Mouse (Mus musculus) splenic B cell, adult 2 months (primary cell): Measurements from ENCODE around the gene Fbxl12.
"Not testable (repeated sequence)": the region's sequence is repeated elsewhere in the genome, so short reads cannot be mapped to it uniquely, and the experiment has no call there.

Experiments used
- DNase-seq: peaks from one replicate; pipeline ENCODE4 v3.0.0-alpha.2; 2011; ENCODE audit warnings: low read depth, low spot score
- H3K27me3 ChIP-seq: 2 replicates; pipeline ENCODE4 v1.6.1; 2012; ENCODE audit warnings: mild to moderate bottlenecking, low read length, moderate library complexity, mixed read lengths; ENCODE audit not compliant: control insufficient read depth, poor library complexity, insufficient read depth, severe bottlenecking
- H3K36me3 ChIP-seq: 2 replicates; pipeline ENCODE4 v1.6.1; 2012; ENCODE audit warnings: mild to moderate bottlenecking, low read length, moderate library complexity, mixed read lengths; ENCODE audit not compliant: control insufficient read depth, poor library complexity, insufficient read depth, severe bottlenecking

Gene Fbxl12

DNA sequence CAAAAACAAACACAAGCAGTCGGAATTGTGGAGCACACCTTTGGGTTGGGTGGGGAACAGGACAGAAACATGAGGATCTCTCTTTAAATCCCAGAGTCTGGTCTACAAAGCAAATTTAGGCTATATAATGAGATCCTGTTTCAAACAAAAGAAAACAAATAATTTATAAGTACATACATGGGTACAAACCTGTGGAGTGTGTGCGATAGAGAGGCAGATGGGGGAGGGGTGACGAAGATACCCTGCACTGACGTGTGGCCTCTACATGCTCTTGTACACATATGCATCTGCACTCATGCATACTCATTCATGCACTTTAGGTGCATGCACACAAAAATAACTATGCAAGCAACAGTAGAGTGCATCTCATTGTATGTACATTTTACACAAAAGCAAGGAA lies 5.1 kb downstream of the Fbxl12 start:
- no peak for DNase-seq
- peaks cover 2% of the 10 kb centered on the region; the same call in 1 of the 2 replicates for H3K36me3 ChIP-seq
- H3K27me3 ChIP-seq = no peaks in the 10 kb centered on the region

- H3K27me3 ChIP-seq = no peaks in the 10 kb centered on the region
- H3K36me3 ChIP-seq = peaks cover 2% of the 10 kb centered on the region; the same call in 1 of the 2 replicates
- DNase-seq = no peak
Measured at GRCm38 (mm10) chr9:20638552-20638951, 6.0 kb downstream of the Fbxl12 start.

- DNase-seq = no peak
- H3K27me3 ChIP-seq = no peaks in the 10 kb centered on the region
- H3K36me3 ChIP-seq = peaks cover 2% of the 10 kb centered on the region; the same call in 1 of the 2 replicates
Measured at GRCm38 (mm10) chr9:20636790-20637189, 7.8 kb downstream of the Fbxl12 start.

DNA sequence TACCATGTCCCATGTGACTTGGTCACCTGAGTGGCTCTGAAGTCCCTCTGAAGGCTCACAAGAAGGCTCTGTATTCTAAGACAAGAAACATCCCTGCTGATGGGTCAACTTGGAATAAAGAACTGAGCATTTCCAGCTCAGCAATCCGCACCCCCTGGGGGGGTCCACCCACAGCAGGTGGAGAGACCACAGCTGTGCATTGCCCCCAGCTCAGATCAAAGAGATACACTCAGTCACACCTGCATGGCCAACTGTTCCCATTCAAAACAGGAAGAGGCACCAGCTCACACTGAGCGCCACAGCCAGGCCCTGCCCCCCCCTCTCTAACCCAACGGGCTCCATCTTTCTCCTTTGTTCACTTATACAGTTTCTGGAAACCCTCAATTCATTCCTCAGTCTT lies 8.3 kb downstream of the Fbxl12 start:
- no peaks in the 10 kb centered on the region for H3K27me3 ChIP-seq
- H3K36me3 ChIP-seq = peaks cover 2% of the 10 kb centered on the region; the same call in 1 of the 2 replicates
- DNase-seq = peak; percentile 64

GRCm38 (mm10) chr9:20635676-20636075 lies 8.9 kb downstream of the Fbxl12 start:
- not testable (repeated sequence) for DNase-seq, H3K27me3 ChIP-seq, H3K36me3 ChIP-seq

- DNase-seq = no peak
- H3K27me3 ChIP-seq = no peaks in the 10 kb centered on the region
- no peaks in the 10 kb centered on the region; the same call in 1 of the 2 replicates for H3K36me3 ChIP-seq
Measured at GRCm38 (mm10) chr9:20631332-20631731, 13.2 kb downstream of the Fbxl12 start.

DNA sequence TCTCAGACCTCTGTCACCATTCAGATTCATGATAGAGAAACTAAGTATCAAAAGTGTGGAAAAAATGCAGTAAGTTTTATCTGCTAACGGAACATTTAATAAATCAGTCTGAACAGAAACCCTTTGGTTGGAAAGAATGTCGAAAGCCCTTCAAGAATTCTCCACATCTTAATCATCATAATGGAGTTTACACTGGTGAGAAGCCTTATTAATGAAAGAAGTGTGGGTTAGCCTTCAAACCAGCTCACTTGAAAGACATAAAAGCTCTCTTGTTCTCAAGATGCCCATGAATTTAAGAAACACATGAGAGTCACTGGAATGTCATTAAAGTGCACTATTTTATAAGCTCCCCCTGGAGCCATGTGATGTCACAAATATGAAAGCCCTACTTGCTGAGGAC lies 27.9 kb downstream of the Fbxl12 start:
- H3K36me3 ChIP-seq = no peaks in the 10 kb centered on the region
- DNase-seq = no peak
- no peaks in the 10 kb centered on the region for H3K27me3 ChIP-seq

DNA sequence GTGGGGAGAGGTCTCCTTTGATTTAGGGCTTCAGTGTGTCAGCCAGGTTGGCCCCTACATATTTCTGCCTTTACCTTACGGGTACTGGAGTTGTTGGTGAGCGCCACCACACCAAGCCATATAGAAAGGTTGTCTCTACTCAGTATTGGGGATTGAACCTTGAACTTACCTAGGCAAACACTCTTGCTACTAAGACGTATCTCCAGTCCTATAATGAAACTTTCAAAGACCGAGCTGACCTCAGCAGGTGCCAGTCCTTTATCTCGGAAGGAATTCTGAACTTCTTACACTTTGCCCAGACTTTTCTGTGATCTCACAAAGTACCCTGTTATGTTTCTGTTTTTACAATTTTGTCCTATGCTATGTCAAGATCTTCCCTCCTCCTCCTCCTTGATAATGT lies 32.6 kb downstream of the Fbxl12 start:
- no peaks in the 10 kb centered on the region for H3K27me3 ChIP-seq
- H3K36me3 ChIP-seq = no peaks in the 10 kb centered on the region
- DNase-seq = no peak

DNA sequence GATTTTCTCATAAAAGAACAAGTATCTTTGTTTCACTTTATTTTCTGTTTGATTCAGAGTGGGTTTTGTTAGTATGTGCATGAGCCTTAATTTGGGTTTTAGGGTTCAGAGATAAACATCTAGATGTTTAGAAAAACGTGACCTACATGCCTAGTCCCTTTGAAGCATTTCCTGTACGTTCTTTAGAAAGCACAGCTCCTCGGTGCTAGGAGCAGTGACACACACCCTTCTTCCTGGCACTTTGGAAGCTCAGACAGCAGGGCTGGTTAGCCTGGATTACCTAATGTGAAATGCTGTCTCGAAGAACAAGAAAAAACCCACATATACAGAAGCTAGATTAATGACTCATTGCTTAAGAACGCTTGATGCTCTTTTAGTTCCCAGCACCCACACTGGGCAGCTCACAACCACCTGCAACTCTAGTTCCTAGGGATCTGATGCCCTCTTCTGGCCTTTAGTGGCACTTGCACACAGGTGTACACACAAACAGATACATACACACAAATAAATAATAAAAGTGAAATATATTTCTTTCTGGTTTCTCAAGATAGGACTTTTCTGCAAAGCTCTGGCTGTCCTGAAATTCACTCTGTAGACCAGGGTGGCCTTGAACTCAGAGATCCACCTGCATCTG lies 34.6 kb downstream of the Fbxl12 start:
- H3K27me3 ChIP-seq = no peaks in the 10 kb centered on the region
- H3K36me3 ChIP-seq = no peaks in the 10 kb centered on the region
- DNase-seq = no peak

GRCm38 (mm10) chr9:20607100-20607974 lies 37.2 kb downstream of the Fbxl12 start:
- DNase-seq = peak; percentile 94
- no peaks in the 10 kb centered on the region for H3K36me3 ChIP-seq
- H3K27me3 ChIP-seq = no peaks in the 10 kb centered on the region

GRCm38 (mm10) chr9:20606269-20606668 lies 38.3 kb downstream of the Fbxl12 start:
- DNase-seq = no peak
- no peaks in the 10 kb centered on the region for H3K36me3 ChIP-seq
- no peaks in the 10 kb centered on the region for H3K27me3 ChIP-seq

GRCm38 (mm10) chr9:20601270-20601669 lies 43.3 kb downstream of the Fbxl12 start:
- DNase-seq = peak; percentile 30
- Histone ChIP-seq H3K36me3 (no peaks in the 10 kb centered on the region), H3K27me3 (no peaks in the 10 kb centered on the region)

- peak; percentile 95 for DNase-seq
- H3K36me3 ChIP-seq = no peaks in the 10 kb centered on the region
Measured at GRCm38 (mm10) chr9:20581175-20581634, 63.4 kb downstream of the Fbxl12 start, which contains the start of gene Zfp846. Gene Zfp846, plus strand, starts transcription at chr9:20581291.

DNA sequence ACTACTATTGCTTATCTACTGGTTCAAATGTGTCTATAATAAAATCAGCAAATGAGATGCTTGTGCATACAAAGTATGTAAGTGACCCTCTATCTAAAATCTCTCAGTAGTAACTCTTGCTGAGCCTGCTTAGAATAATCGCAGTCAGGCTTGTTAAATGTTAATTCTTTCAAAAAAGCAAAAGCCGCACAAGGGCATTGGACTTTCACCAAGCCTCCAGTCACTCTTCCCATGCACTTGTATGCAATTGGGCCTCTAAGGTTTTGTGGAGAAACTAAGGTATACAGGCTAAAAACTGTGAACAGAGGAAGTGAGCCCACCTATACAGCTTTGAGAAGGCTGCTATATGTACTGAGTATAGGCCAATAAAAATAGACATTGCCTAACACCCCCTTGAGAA lies 68.0 kb downstream of the Fbxl12 start:
- no peak for DNase-seq
- H3K27me3 ChIP-seq = no peaks in the 10 kb centered on the region
- no peaks in the 10 kb centered on the region for H3K36me3 ChIP-seq

More at GRCm38 (mm10) chr9:20581175-20581634, 63.4 kb downstream of the Fbxl12 start, which contains the start of gene Zfp846:
- H3K27me3 ChIP-seq = no peaks in the 10 kb centered on the region

- H3K27me3 ChIP-seq = no peaks in the 10 kb centered on the region
- DNase-seq = no peak
- no peaks in the 10 kb centered on the region for H3K36me3 ChIP-seq
Measured at GRCm38 (mm10) chr9:20571060-20571459, 73.5 kb downstream of the Fbxl12 start.
